Mouse (Mus musculus) thymus, adult 2 months (tissue): ENCODE measurements around the gene 4930455H04Rik. TPM values are rescaled to one million over a fixed set of nuclear protein-coding genes. Genes with fewer than 3 reads are reported as not detected.

Experiments
- DNase-seq: peaks from one replicate; pipeline ENCODE4 v3.0.0; 2021
- H3K27ac ChIP-seq: fragments of 200-500 bp; 2 replicates; pipeline ENCODE4 v1.5.1; 2012; ENCODE audit warnings: low read length, control low read depth; ENCODE audit not compliant: control insufficient read depth, insufficient read depth
- H3K27me3 ChIP-seq: fragments of 200-500 bp; 2 replicates; pipeline ENCODE4 v1.6.1; 2012; ENCODE audit warnings: mild to moderate bottlenecking, low read length, moderate library complexity, mixed read lengths; ENCODE audit not compliant: control insufficient read depth, insufficient read depth
- H3K36me3 ChIP-seq: fragments of 200-500 bp; 2 replicates; pipeline ENCODE4 v1.6.1; 2012; ENCODE audit warnings: mild to moderate bottlenecking, low read length, moderate library complexity; ENCODE audit not compliant: control insufficient read depth, insufficient read depth
- H3K4me1 ChIP-seq: fragments of 200-500 bp; replicated peaks from 2 replicates; pipeline ENCODE4 v1.6.1; 2012; ENCODE audit warnings: low read length; ENCODE audit not compliant: control insufficient read depth, insufficient read depth
- H3K4me3 ChIP-seq: fragments of 200-500 bp; 2 replicates; pipeline ENCODE4 v1.5.1; 2012; ENCODE audit warnings: mild to moderate bottlenecking, low read length, control low read depth, moderate library complexity; ENCODE audit not compliant: control insufficient read depth, insufficient read depth
- CTCF ChIP-seq: fragments of 200-500 bp; IDR thresholded peaks from 2 replicates; pipeline ENCODE4 v1.5.1; 2012; ENCODE audit warnings: mild to moderate bottlenecking, control low read depth, low read length, moderate library complexity, borderline replicate concordance; ENCODE audit not compliant: control insufficient read depth, poor library complexity, insufficient read depth; ENCODE audit errors: extremely low read depth
- POLR2A ChIP-seq: fragments of 200-500 bp; IDR thresholded peaks from 2 replicates; pipeline ENCODE4 v1.6.1; 2012; ENCODE audit warnings: mild to moderate bottlenecking, low read length, control low read depth, moderate library complexity; ENCODE audit not compliant: control insufficient read depth, poor library complexity, insufficient read depth; ENCODE audit errors: extremely low read depth
- WGBS: fragments of 180-500 bp; shearing (Covaris S2); methylation state at CpG from one replicate; pipeline ENCODE4 v1.1.7; 2018; 5-methylcytosine and 5-hydroxymethylcytosine counted together
- polyA plus RNA-seq: library from polyadenylated mRNA; depleted of rRNA; stranded (reverse); fragments of >200 nt; gene quantifications from 2 replicates; pipeline ENCODE4 v1.2.3, GENCODE M21; 2012

The 4930455H04Rik gene
- polyA plus RNA-seq, 1 experiment, result not detected

GRCm38 (mm10) chr3:116964426-116964825 is 3.6 kb upstream of the 4930455H04Rik start:
- no peak for DNase-seq

DNA sequence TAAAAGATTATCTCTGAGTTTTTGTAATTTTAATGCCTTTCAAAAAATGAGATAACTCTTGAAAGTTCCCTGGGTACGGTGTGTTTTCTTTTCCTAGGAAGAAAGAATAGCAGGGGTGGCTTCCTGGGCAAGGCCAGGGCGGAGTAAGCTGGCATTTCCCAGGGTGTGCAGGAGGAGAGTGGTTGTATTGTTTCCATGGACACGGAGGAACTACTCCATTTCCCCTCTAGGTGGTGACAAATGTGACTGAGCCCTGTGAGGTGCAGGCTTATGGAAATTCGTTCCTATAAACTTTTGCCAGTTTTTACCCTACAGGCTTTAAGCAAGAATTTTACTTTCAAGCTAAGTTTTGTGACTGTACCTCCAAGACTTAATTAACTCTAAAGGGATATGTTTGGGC is 1.8 kb upstream of the 4930455H04Rik start:
- Histone ChIP-seq H3K27ac (no peak overlapping the region), H3K4me3 (no peak overlapping the region), H3K4me1 (no peaks in the 10 kb centered on the region), H3K36me3 (no peaks in the 10 kb centered on the region), H3K27me3 (no peaks in the 10 kb centered on the region)
- WGBS, result 10% methylated on average over 4 of the region's 4 CpGs
- DNase-seq, result no peak
- TF ChIP-seq POLR2A, result no peak

More at GRCm38 (mm10) chr3:116964426-116964825, 3.6 kb upstream of the 4930455H04Rik start:
- no peaks in the 10 kb centered on the region for H3K36me3 ChIP-seq
- no peaks in the 10 kb centered on the region for H3K27me3 ChIP-seq
- H3K4me3 ChIP-seq, result no peak overlapping the region
- no peaks in the 10 kb centered on the region for H3K4me1 ChIP-seq
- no peak overlapping the region for H3K27ac ChIP-seq
- WGBS, result 96% methylated on average over 9 of the region's 9 CpGs
- TF ChIP-seq POLR2A (no peak), CTCF (no peak)

GRCm38 (mm10) chr3:116966800-116967199 is 1.3 kb upstream of the 4930455H04Rik start:
- no peaks in the 10 kb centered on the region for H3K4me1 ChIP-seq
- no peaks in the 10 kb centered on the region for H3K27me3 ChIP-seq
- DNase-seq, result no peak
- H3K27ac ChIP-seq, result no peak overlapping the region
- no peak overlapping the region for H3K4me3 ChIP-seq
- TF ChIP-seq POLR2A, result no peak
- TF ChIP-seq CTCF, result no peak
- 83% methylated on average over 6 of the region's 6 CpGs for WGBS
- H3K36me3 ChIP-seq, result no peaks in the 10 kb centered on the region

- Histone ChIP-seq H3K36me3 (no peaks in the 10 kb centered on the region), H3K4me1 (no peaks in the 10 kb centered on the region), H3K27ac (no peak overlapping the region), H3K4me3 (no peak overlapping the region), H3K27me3 (no peaks in the 10 kb centered on the region)
- 95% methylated on average over 6 of the region's 6 CpGs for WGBS
- TF ChIP-seq CTCF, result no peak
- no peak for TF ChIP-seq POLR2A
- no peak for DNase-seq
Observed at GRCm38 (mm10) chr3:116967436-116967835, 631 bp upstream of the 4930455H04Rik start.

GRCm38 (mm10) chr3:116968540-116968997 is 502 bp downstream of the 4930455H04Rik start, which contains the start of gene Palmd:
Gene Palmd, minus strand, starts transcription at chr3:116968987.
- Histone ChIP-seq H3K4me3 (peak within 1 kb of the TSS; percentile 14; the same call in 1 of the 2 replicates), H3K27ac (no peak within 1 kb of the TSS), H3K36me3 (no peaks in the 10 kb centered on the region), H3K27me3 (no peaks in the 10 kb centered on the region), H3K4me1 (no peaks in the 10 kb centered on the region)
- 16% methylated on average over 17 of the region's 17 CpGs for WGBS
- no peak for TF ChIP-seq POLR2A
- TF ChIP-seq CTCF, result no peak
- no peak for DNase-seq

GRCm38 (mm10) chr3:116969003-116969402 is 936 bp downstream of the 4930455H04Rik start:
- Histone ChIP-seq H3K4me1 (no peaks in the 10 kb centered on the region), H3K27ac (no peak overlapping the region), H3K27me3 (no peaks in the 10 kb centered on the region), H3K4me3 (no peak overlapping the region), H3K36me3 (no peaks in the 10 kb centered on the region)
- no peak for DNase-seq
- WGBS, result 40% methylated on average over 5 of the region's 5 CpGs
- TF ChIP-seq POLR2A, result no peak
- TF ChIP-seq CTCF, result no peak

- Histone ChIP-seq H3K36me3 (no peaks in the 10 kb centered on the region), H3K27ac (no peak overlapping the region), H3K4me1 (no peaks in the 10 kb centered on the region), H3K4me3 (no peak overlapping the region), H3K27me3 (no peaks in the 10 kb centered on the region)
- 91% methylated on average over 5 of the region's 5 CpGs for WGBS
- DNase-seq, result no peak
- TF ChIP-seq POLR2A, result no peak
- no peak for TF ChIP-seq CTCF
Observed at GRCm38 (mm10) chr3:116969786-116970185, 1.7 kb downstream of the 4930455H04Rik start.
